Mouse (Mus musculus) cerebellum, postnatal 36 days (tissue): ENCODE measurements around the gene Glis3.

Experiments
- DNase-seq, 2 experiments: peaks; one replicate each; pipeline ENCODE4 v3.0.0; 2021 to 2022; ENCODE audit warnings: mixed read lengths in 2 of 2

Gene Glis3

GRCm38 (mm10) chr19:28580499-28580898, 99.4 kb downstream of the Glis3 start:
- no peak for DNase-seq

- DNase-seq, result no peak
Measured at GRCm38 (mm10) chr19:28579724-28580375, 100.0 kb downstream of the Glis3 start.

- DNase-seq, result no peak
Measured at GRCm38 (mm10) chr19:28577023-28577422, 102.9 kb downstream of the Glis3 start.

GRCm38 (mm10) chr19:28576619-28577018, 103.3 kb downstream of the Glis3 start:
- no peak for DNase-seq

GRCm38 (mm10) chr19:28573641-28574040, 106.2 kb downstream of the Glis3 start:
- DNase-seq, result no peak

- no peak for DNase-seq
Measured at GRCm38 (mm10) chr19:28569856-28570255, 110.0 kb downstream of the Glis3 start.

- no peak for DNase-seq
Measured at GRCm38 (mm10) chr19:28567100-28567499, 112.8 kb downstream of the Glis3 start.

GRCm38 (mm10) chr19:28566554-28566953, 113.3 kb downstream of the Glis3 start:
- no peak for DNase-seq

GRCm38 (mm10) chr19:28561697-28562002, 118.2 kb downstream of the Glis3 start:
- no peak for DNase-seq

- no peak for DNase-seq
Measured at GRCm38 (mm10) chr19:28560801-28561696, 118.8 kb downstream of the Glis3 start.

- DNase-seq, result no peak
Measured at GRCm38 (mm10) chr19:28559836-28560235, 120.0 kb downstream of the Glis3 start.

GRCm38 (mm10) chr19:28559400-28559799, 120.5 kb downstream of the Glis3 start:
- DNase-seq, result no peak

- no peak for DNase-seq
Measured at GRCm38 (mm10) chr19:28558661-28559060, 121.2 kb downstream of the Glis3 start.

GRCm38 (mm10) chr19:28557559-28558328, 122.1 kb downstream of the Glis3 start:
- DNase-seq, result no peak

GRCm38 (mm10) chr19:28555181-28555929, 124.5 kb downstream of the Glis3 start:
- DNase-seq, result no peak

GRCm38 (mm10) chr19:28550611-28551010, 129.3 kb downstream of the Glis3 start:
- no peak for DNase-seq

GRCm38 (mm10) chr19:28546933-28547332, 132.9 kb downstream of the Glis3 start:
- no peak for DNase-seq

- no peak for DNase-seq
Measured at GRCm38 (mm10) chr19:28545493-28545892, 134.4 kb downstream of the Glis3 start.

GRCm38 (mm10) chr19:28538813-28539212, 141.1 kb downstream of the Glis3 start:
- no peak for DNase-seq

- no peak for DNase-seq
Measured at GRCm38 (mm10) chr19:28534964-28535363, 144.9 kb downstream of the Glis3 start.

GRCm38 (mm10) chr19:28533576-28533975, 146.3 kb downstream of the Glis3 start:
- no peak for DNase-seq

GRCm38 (mm10) chr19:28531750-28532149, 148.1 kb downstream of the Glis3 start:
- DNase-seq, result no peak

GRCm38 (mm10) chr19:28530846-28531245, 149.0 kb downstream of the Glis3 start:
- DNase-seq, result peak; percentile 9 to 15
